Mouse (Mus musculus) CH12.LX (cell line): ENCODE results near the gene Nfx1. TPM values are rescaled to one million over a fixed set of nuclear protein-coding genes. Genes with fewer than 3 reads are reported as not detected.
"Not testable (repeated sequence)": the region's sequence is repeated elsewhere in the genome, so short reads cannot be mapped to it uniquely, and the experiment has no call there.

Source experiments
- DNase-seq: peaks from one replicate; pipeline ENCODE4 v3.0.0-alpha.2; 2013; ENCODE audit errors: extremely low read depth
- H3K27ac ChIP-seq: 2 replicates; pipeline ENCODE4 v1.5.1; 2012; ENCODE audit warnings: low read depth, mild to moderate bottlenecking, control low read depth, moderate library complexity; ENCODE audit not compliant: insufficient read depth
- H3K27me3 ChIP-seq: replicated peaks from 2 replicates; pipeline ENCODE3; 2012; ENCODE audit warnings: inconsistent platforms
- H3K36me3 ChIP-seq, 2 experiments: replicated peaks in 1 of 2; 2 replicates each; pipeline versions ENCODE3 to v1.6.1; 2012; ENCODE audit warnings: inconsistent platforms in 1 of 2, low read length in 1 of 2, mild to moderate bottlenecking in 1 of 2, mixed read lengths in 1 of 2, moderate library complexity in 1 of 2; ENCODE audit not compliant: control insufficient read depth in 1 of 2, insufficient read depth in 1 of 2
- H3K4me1 ChIP-seq, 2 experiments: 2 replicates each; pipeline ENCODE4 v1.6.1; 2012; ENCODE audit warnings: inconsistent platforms in 1 of 2, moderate library complexity in 1 of 2; ENCODE audit not compliant: insufficient read depth in 2 of 2, control insufficient read depth in 1 of 2
- H3K4me2 ChIP-seq: 2 replicates; pipeline ENCODE4 v1.6.1; 2012; ENCODE audit warnings: low read depth, mild to moderate bottlenecking, control low read depth; ENCODE audit not compliant: poor library complexity, insufficient read depth, severe bottlenecking
- H3K4me3 ChIP-seq, 3 experiments: fragments of 150-350 bp in 1 of 3; sonication (generic) in 1 of 3; replicated peaks in 1 of 3; 2 replicates each; pipeline versions ENCODE3 to v1.5.1; 2011 to 2012; ENCODE audit warnings: low read depth in 2 of 3, low read length in 2 of 3, mild to moderate bottlenecking in 2 of 3, moderate library complexity in 2 of 3, control low read depth in 1 of 3, improper control_type of control experiment in 1 of 3, inconsistent platforms in 1 of 3, mixed read lengths in 1 of 3; ENCODE audit not compliant: poor library complexity in 1 of 3
- H3K79me2 ChIP-seq: replicated peaks from 2 replicates; pipeline ENCODE4 v1.6.1; 2012; ENCODE audit warnings: mild to moderate bottlenecking, moderate library complexity; ENCODE audit not compliant: control insufficient read depth, poor library complexity, insufficient read depth, severe bottlenecking; ENCODE audit errors: extremely low read depth
- H3K9ac ChIP-seq: 2 replicates; pipeline ENCODE4 v1.6.1; 2012; ENCODE audit warnings: low read depth, mild to moderate bottlenecking, control low read depth, moderate library complexity; ENCODE audit not compliant: insufficient read depth
- H3K9me3 ChIP-seq: replicated peaks from 2 replicates; pipeline ENCODE3; 2012; ENCODE audit warnings: low read length, inconsistent platforms, mixed read lengths
- CTCF ChIP-seq, 2 experiments: IDR thresholded peaks in 1 of 2; conservative IDR thresholded peaks in 1 of 2; 2 replicates each; pipeline ENCODE4 v1.5.1; 2011 to 2012; ENCODE audit warnings: low read depth in 2 of 2, low read length in 2 of 2, improper control_type of control experiment in 1 of 2, inconsistent platforms in 1 of 2, mild to moderate bottlenecking in 1 of 2, moderate library complexity in 1 of 2
- E2F4 ChIP-seq: IDR thresholded peaks from 2 replicates; pipeline ENCODE4 v1.6.1; 2011; ENCODE audit warnings: low read depth, low read length, improper control_type of control experiment; ENCODE audit not compliant: insufficient replicate concordance
- ELF1 ChIP-seq: IDR thresholded peaks from 2 replicates; pipeline ENCODE4 v1.6.1; 2014; ENCODE audit warnings: low read depth, mild to moderate bottlenecking, inconsistent platforms, low read length, improper control_type of control experiment
- HCFC1 ChIP-seq: IDR thresholded peaks from 2 replicates; pipeline ENCODE4 v1.6.1; 2012; ENCODE audit warnings: low read depth, mild to moderate bottlenecking, inconsistent platforms, low read length, improper control_type of control experiment
- IRF4 ChIP-seq: IDR thresholded peaks from 2 replicates; pipeline ENCODE4 v1.6.1; 2014; ENCODE audit warnings: low read depth, mild to moderate bottlenecking, inconsistent platforms, low read length, improper control_type of control experiment
- JUND ChIP-seq: conservative IDR thresholded peaks from 2 replicates; pipeline ENCODE4 v1.6.1; 2011; ENCODE audit warnings: low read depth, low read length, improper control_type of control experiment
- MAFK ChIP-seq: IDR thresholded peaks from 2 replicates; pipeline ENCODE4 v1.6.1; 2011; ENCODE audit warnings: low read length, improper control_type of control experiment; ENCODE audit not compliant: insufficient replicate concordance
- MYC ChIP-seq: IDR thresholded peaks from 2 replicates; pipeline ENCODE4 v1.6.1; 2011; ENCODE audit warnings: low read depth, mild to moderate bottlenecking, improper control_type of control experiment, low read length
- POLR2AphosphoS2 ChIP-seq: IDR thresholded peaks from 2 replicates; pipeline ENCODE4 v1.6.1; 2011; ENCODE audit warnings: low read depth, low read length, improper control_type of control experiment
- RCOR1 ChIP-seq: conservative IDR thresholded peaks from 2 replicates; pipeline ENCODE4 v1.6.1; 2012; ENCODE audit warnings: low read depth, mild to moderate bottlenecking, inconsistent platforms, low read length, improper control_type of control experiment
- TBP ChIP-seq: conservative IDR thresholded peaks from 2 replicates; pipeline ENCODE4 v1.6.1; 2011; ENCODE audit warnings: low read depth, low read length, improper control_type of control experiment
- TCF12 ChIP-seq: IDR thresholded peaks from 2 replicates; pipeline ENCODE4 v1.6.1; 2014; ENCODE audit warnings: low read depth, mild to moderate bottlenecking, inconsistent platforms, low read length, improper control_type of control experiment
- UBTF ChIP-seq: IDR thresholded peaks from 2 replicates; pipeline ENCODE4 v1.6.1; 2012; ENCODE audit warnings: low read depth, mild to moderate bottlenecking, inconsistent platforms, low read length, improper control_type of control experiment, moderate library complexity
- USF1 ChIP-seq: IDR thresholded peaks from 2 replicates; pipeline ENCODE4 v1.6.1; 2014; ENCODE audit warnings: low read depth, mild to moderate bottlenecking, inconsistent platforms, low read length, improper control_type of control experiment
- USF2 ChIP-seq: conservative IDR thresholded peaks from 2 replicates; pipeline ENCODE4 v1.6.1; 2011; ENCODE audit warnings: low read depth, low read length, improper control_type of control experiment
- ZKSCAN1 ChIP-seq: IDR thresholded peaks from 2 replicates; pipeline ENCODE4 v1.6.1; 2012; ENCODE audit warnings: low read depth, inconsistent platforms, low read length, improper control_type of control experiment, borderline replicate concordance
- dilution Hi-C: fragments of 300-500 bp; cut with MboI; formaldehyde crosslinking; loops from 2 replicates; pipeline ENCODE4 v1.14.3; 2020; ENCODE audit warnings: low sequenced_read_pairs; ENCODE audit not compliant: extremely low pct_unique_long_range_greater_than_20kb, extremely low pct_ligation_motif_present
- in situ Hi-C: fragments of 300-500 bp; cut with MboI; formaldehyde crosslinking; loops from 3 replicates; pipeline ENCODE4 v1.14.3; 2019; ENCODE audit warnings: low sequenced_read_pairs, low pct_ligation_motif_present, low pct_unique_long_range_greater_than_20kb, mixed read lengths
- polyA plus RNA-seq: library from polyadenylated mRNA; unstranded; fragments of >175 nt; gene quantifications from 2 replicates; pipeline ENCODE4 v1.2.1, GENCODE M21; 2012; ENCODE audit warnings: low read depth; ENCODE audit not compliant: insufficient read length
- total RNA-seq, 2 experiments: library from RNA; depleted of rRNA; stranded (reverse); fragments of 300-350 nt in 1 of 2; fragments of >200 nt in 1 of 2; gene quantifications; 2 replicates each; pipeline ENCODE4 v1.2.3; 2012 to 2014

The Nfx1 gene
- total and polyA plus RNA-seq, 3 experiments: 55.5 to 89.8 (median 70.5) TPM

- dilution Hi-C loops (no loop called here), in situ Hi-C loops (no loop called here)
- Histone ChIP-seq H3K4me3 (no peak overlapping the region), H3K4me1 (peaks cover 0 to 6% of the 10 kb centered on the region in 2 experiments; a peak in 2 of 4 replicates), H3K27me3 (no peaks in the 10 kb centered on the region), H3K79me2 (no peaks in the 10 kb centered on the region), H3K4me2 (no peak overlapping the region), H3K9ac (no peak overlapping the region), H3K36me3 (peaks cover 48 to 73% of the 10 kb centered on the region in 2 experiments), H3K27ac (no peak overlapping the region), H3K9me3 (no peaks in the 10 kb centered on the region)
- TF ChIP-seq MAFK (no peak), JUND (no peak), USF2 (no peak), IRF4 (no peak), HCFC1 (no peak), ELF1 (no peak), CTCF (conservative IDR thresholded peaks at IDR 0.05 in 1 of 2, IDR thresholded peaks at IDR 0.05 in 1 of 2; ENCODE audit: low read depth in 2 of 2, low read length in 2 of 2) (no peak), TCF12 (no peak), USF1 (no peak), TBP (no peak), E2F4 (no peak), UBTF (no peak), RCOR1 (no peak), MYC (no peak), ZKSCAN1 (no peak), POLR2AphosphoS2 (no peak)
- DNase-seq: no peak
Observed at GRCm38 (mm10) chr4:40933694-40934093, 37.0 kb upstream of the Nfx1 start.

- DNase-seq, H3K4me1 ChIP-seq, H3K9ac ChIP-seq, H3K9me3 ChIP-seq, dilution Hi-C loops, H3K79me2 ChIP-seq, in situ Hi-C loops, H3K4me3 ChIP-seq, H3K4me2 ChIP-seq, H3K27me3 ChIP-seq, H3K27ac ChIP-seq: not testable (repeated sequence)
- peaks cover 53 to 80% of the 10 kb centered on the region in 2 experiments for H3K36me3 ChIP-seq
Observed at GRCm38 (mm10) chr4:40934369-40934768, 36.3 kb upstream of the Nfx1 start.
